Mouse (Mus musculus) lung, adult 2 months (tissue): ENCODE results near the gene Scn4a. TPM values are rescaled to one million over a fixed set of nuclear protein-coding genes. Genes with fewer than 3 reads are reported as not detected.

Experiments
- DNase-seq: peaks from one replicate; pipeline ENCODE4 v3.0.0; 2022
- H3K4me1 ChIP-seq: fragments of 200-500 bp; 2 replicates; pipeline ENCODE4 v1.6.1; 2011; ENCODE audit warnings: low read length; ENCODE audit not compliant: control insufficient read depth, insufficient read depth
- H3K4me3 ChIP-seq: fragments of 200-500 bp; replicated peaks from 2 replicates; pipeline ENCODE3; 2011; ENCODE audit warnings: low read depth, mild to moderate bottlenecking, control low read depth, low read length; ENCODE audit errors: extremely low read depth
- CTCF ChIP-seq: fragments of 200-500 bp; IDR thresholded peaks from 2 replicates; pipeline ENCODE4 v1.5.1; 2011; ENCODE audit warnings: mild to moderate bottlenecking, low read length, control low read depth; ENCODE audit not compliant: insufficient read depth
- POLR2A ChIP-seq: fragments of 200-500 bp; IDR thresholded peaks from 2 replicates; pipeline ENCODE4 v1.6.1; 2011; ENCODE audit warnings: low read depth, mild to moderate bottlenecking, control low read depth, low read length, borderline replicate concordance; ENCODE audit errors: extremely low read depth
- WGBS: fragments of 180-500 bp; shearing (Covaris S2); methylation state at CpG from one replicate; pipeline ENCODE4 v1.1.7; 2018; 5-methylcytosine and 5-hydroxymethylcytosine counted together
- polyA plus RNA-seq: library from polyadenylated mRNA; depleted of rRNA; stranded (reverse); fragments of >200 nt; gene quantifications from 2 replicates; pipeline ENCODE4 v1.2.3, GENCODE M21; 2012

The Scn4a gene
- polyA plus RNA-seq, 1 experiment, result 4.2 TPM

DNA sequence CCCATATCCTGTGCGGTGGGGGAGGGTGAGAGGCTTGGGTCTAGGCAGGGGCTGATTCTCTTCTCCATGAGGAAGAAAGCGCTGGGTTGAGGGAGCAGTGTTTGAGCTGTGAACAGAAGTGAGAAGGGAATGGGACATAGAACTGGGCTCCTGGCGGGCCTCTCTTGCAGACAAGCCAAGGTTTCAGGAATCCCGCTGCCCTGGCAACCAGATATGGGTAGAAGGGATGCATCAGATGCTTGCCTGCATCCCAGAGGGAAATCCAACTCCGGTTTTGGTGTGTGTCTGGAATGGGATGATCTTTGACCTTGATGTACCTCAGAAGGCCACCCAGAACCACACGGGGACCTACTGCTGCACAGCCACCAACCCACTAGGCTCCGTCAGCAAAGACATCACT is 66.9 kb downstream of the Scn4a start:
- no peaks in the 10 kb centered on the region for H3K4me1 ChIP-seq
- TF ChIP-seq POLR2A (no peak), CTCF (no peak)
- no peak for DNase-seq
- H3K4me3 ChIP-seq, result no peak overlapping the region
- 89% methylated on average over 7 of the region's 7 CpGs for WGBS

DNA sequence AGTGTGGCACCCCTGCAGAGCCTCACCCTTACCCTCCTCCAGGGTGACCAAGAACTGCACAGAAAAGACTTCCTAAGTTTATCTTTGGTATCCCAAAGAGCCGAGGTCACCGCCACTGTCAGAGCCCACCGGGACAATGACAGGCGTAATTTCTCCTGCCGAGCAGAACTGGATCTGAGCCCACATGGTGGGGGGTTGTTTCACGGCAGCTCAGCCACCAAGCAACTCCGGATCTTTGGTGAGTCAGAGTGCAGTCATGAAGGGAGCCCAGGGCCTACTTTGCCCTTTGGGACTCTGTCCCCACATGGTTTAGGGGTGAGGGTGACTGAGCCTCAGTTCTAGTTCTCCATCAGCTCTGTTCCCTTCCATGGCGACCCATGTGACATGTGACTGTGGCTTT is 69.0 kb downstream of the Scn4a start:
- TF ChIP-seq CTCF, result no peak
- TF ChIP-seq POLR2A, result no peak
- Histone ChIP-seq H3K4me3 (no peak overlapping the region), H3K4me1 (no peaks in the 10 kb centered on the region)
- WGBS, result 51% methylated on average over 8 of the region's 8 CpGs
- no peak for DNase-seq

DNA sequence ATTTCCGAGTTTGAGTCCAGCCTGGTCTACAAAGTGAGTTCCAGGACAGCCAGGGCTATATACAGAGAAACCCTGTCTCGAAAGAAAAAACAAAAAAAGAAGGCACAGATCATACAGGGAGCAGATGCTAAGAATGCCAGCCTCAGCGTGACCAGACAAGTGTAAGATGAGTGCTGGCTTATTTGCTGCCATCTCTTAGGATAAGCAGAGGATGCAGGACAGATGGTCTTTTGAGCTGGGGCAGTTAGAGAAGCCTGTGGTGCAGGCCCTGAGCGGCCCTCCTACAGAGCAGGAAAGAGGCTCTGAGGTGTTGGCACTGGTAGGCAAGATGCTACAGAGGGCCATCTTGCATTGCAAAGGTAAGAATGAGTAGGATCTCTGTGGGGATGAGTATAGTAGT is 69.7 kb downstream of the Scn4a start:
- 80% methylated on average over 4 of the region's 4 CpGs for WGBS
- TF ChIP-seq POLR2A (no peak), CTCF (no peak)
- no peak for DNase-seq
- Histone ChIP-seq H3K4me1 (no peaks in the 10 kb centered on the region), H3K4me3 (no peak overlapping the region)

DNA sequence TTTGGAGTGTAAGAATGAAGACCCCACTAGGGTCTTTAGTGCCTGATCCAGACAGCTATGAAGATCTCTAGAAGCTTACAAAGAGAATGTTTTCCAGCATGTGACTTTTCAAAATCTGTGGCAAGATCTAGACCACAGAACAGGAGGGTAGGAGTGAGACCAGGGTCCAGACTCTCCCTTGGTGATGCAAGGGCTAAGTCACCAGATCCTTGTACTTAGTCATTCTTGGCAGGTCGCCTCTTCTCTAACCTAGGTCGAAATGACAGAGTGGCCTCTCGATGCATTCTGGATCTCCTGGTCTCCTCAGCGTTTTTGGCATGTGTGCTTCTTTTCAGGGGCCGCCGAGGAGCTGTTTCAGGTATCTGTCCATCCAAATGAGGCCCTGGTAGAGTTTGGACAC is 70.6 kb downstream of the Scn4a start:
- Histone ChIP-seq H3K4me3 (no peak overlapping the region), H3K4me1 (no peaks in the 10 kb centered on the region)
- TF ChIP-seq POLR2A (no peak), CTCF (no peak)
- WGBS, result 75% methylated on average over 6 of the region's 6 CpGs
- DNase-seq, result no peak

DNA sequence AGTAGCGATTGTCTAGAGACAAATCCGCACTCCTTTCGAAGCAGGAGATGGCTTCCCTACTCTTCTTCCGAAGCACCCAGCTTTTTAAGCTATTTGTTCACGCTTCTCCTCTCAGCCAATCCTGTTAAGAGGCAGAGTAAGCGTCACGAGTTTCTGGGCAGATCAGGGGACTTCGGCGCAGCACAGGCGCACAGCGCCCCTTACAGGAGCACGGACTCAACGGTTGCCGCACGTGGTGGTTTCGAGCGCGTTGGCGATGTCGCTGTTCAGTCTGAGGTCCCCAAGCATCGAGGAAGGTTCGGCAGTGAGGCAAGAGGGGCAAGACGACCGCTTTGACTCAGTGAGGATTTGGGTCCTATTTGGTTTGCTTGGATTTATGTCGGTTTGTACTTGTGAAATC is 76.6 kb downstream of the Scn4a start, which contains the start of gene Tcam1:
Gene Tcam1, plus strand, starts transcription at position 219 of the 400 bp plus-strand sequence.
- TF ChIP-seq CTCF (peak; percentile 92), POLR2A (no peak)
- Histone ChIP-seq H3K4me1 (peaks cover 13% of the 10 kb centered on the region), H3K4me3 (peak within 1 kb of the TSS; percentile 41)
- 4% methylated on average over 25 of the region's 25 CpGs for WGBS
- DNase-seq, result peak; percentile 96

DNA sequence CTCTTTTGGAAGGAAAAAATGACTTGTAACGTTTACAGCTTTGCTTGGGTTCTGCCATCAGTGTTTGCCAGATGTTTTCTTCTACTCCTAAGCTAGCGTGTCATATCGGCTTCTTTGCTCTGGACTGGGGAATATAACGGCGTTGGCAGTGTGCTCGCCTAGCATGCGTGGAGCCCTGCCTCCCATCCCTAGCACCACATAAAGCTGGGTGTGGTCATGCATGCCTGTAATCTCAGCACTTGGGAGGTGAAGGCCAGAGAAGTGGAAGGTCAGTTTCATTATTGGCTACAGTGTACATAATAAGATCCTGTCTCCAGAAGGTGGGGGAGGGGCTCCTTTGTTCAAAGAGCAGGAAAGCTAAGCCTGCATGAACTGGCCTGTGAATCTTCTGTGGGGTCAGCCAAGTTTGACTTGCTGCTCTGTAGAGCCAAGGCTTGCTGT is 78.1 kb downstream of the Scn4a start:
- H3K4me1 ChIP-seq, result peaks cover 21% of the 10 kb centered on the region
- no peak for DNase-seq
- H3K4me3 ChIP-seq, result no peak overlapping the region
- TF ChIP-seq CTCF (no peak), POLR2A (no peak)
- WGBS, result 33% methylated on average over 7 of the region's 7 CpGs

DNA sequence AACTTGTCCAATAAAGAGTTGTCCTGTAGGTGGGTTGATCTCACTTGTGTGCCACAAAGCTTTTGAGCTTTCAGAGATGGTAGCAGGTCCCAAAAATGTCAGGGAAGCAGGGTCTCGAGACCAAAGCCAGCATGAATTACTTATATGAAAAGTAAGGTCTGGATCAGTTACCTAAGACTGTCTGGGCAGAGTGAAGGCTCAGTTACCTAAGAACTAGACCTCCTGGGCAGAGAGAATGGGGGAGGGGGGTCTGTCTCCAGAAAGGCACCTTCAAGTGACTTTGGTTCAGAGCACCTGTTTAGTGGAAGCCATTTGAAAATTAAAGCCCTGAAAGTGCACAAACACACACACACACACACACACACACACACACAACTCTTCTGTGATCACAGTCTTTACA is 78.7 kb downstream of the Scn4a start:
- Histone ChIP-seq H3K4me3 (no peak overlapping the region), H3K4me1 (peaks cover 21% of the 10 kb centered on the region)
- WGBS, result 87% methylated on average over 1 of the region's 1 CpGs
- no peak for TF ChIP-seq CTCF
- TF ChIP-seq POLR2A, result no peak
- DNase-seq, result no peak

DNA sequence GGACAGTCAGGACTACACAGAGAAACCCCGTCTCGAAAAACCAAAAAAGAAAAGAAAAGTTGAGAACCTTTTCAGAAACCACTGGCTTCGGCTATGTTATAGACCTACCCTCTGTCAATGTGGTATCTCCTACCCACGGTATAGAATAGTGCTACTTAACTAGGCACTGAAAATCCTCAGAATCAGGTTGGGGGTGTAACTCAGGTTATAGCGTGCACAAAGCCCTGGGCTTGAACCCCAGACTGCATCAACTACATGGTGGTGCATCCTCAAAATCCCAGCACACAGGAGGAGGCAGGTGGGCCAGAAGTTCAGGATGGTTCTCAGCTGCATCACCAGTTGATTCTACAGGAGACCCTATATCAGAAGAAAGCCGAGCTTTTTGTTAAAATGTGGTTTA is 79.3 kb downstream of the Scn4a start:
- H3K4me3 ChIP-seq, result no peak overlapping the region
- WGBS, result 95% methylated on average over 6 of the region's 6 CpGs
- H3K4me1 ChIP-seq, result peaks cover 27% of the 10 kb centered on the region
- TF ChIP-seq POLR2A (no peak), CTCF (no peak)
- DNase-seq, result no peak

DNA sequence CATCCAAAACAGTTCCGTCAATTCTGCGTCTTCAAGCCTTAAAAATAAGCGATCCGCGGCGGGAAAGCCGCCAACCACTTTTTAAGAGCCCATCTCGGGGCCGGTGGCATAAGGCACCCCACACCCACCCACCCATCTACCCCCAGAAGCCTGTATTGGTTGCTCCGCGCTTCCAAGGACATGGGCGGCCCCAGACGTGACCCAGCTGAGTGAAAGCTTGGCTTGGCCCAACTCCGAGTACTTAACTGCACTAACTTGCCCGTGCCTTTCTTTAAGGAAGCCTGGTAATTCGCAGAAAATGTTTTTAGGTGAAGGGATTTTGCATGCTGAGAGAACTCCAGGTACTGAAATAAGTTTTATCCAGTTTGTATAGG is 79.8 kb downstream of the Scn4a start:
- no peak for DNase-seq
- 7% methylated on average over 16 of the region's 16 CpGs for WGBS
- Histone ChIP-seq H3K4me1 (peaks cover 31% of the 10 kb centered on the region), H3K4me3 (peak overlapping the region; percentile 82)
- TF ChIP-seq POLR2A, result no peak
- TF ChIP-seq CTCF, result no peak

DNA sequence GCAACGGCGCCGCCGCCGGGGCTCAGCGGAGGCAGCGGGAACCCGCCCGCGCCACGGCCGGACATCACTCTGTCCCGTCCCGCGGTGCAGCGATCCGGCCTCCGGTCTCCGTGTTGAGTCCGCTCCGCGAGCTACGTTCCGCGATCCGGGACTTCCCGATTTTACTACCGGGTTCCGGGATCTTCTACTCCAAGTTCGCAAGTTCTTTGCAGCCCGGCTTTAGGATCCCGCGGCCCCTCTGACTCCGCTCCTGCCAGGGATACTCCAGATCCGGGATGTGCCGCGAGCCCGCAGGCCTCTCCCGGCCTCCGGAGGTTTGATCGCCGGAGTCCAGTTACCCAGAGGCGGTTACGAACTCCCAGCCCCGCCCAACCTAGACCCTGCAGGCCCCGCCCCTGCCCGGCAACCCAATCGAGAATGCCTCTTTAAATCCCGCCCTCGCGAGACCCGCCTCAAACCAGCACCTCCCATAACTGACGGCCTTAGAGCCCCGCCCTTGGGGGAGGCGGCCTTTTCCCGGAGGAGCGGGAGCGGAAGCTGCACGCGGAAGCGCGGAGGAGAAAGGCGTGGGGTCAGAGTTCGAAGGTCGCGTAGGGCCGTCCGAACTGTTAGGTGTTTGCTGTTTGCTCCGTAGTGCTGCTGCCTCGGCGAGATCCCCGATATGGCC is 80.3 kb downstream of the Scn4a start, which contains the start of gene Smarcd2:
Gene Smarcd2, minus strand, starts transcription at position 329 of the 667 bp plus-strand sequence.
- WGBS, result under 1% methylated on average over 72 of the region's 72 CpGs
- DNase-seq, result peak; percentile 99
- Histone ChIP-seq H3K4me3 (peak within 1 kb of the TSS; percentile 85), H3K4me1 (peaks cover 36% of the 10 kb centered on the region)
- TF ChIP-seq CTCF, result no peak
- peak; percentile 94 for TF ChIP-seq POLR2A

DNA sequence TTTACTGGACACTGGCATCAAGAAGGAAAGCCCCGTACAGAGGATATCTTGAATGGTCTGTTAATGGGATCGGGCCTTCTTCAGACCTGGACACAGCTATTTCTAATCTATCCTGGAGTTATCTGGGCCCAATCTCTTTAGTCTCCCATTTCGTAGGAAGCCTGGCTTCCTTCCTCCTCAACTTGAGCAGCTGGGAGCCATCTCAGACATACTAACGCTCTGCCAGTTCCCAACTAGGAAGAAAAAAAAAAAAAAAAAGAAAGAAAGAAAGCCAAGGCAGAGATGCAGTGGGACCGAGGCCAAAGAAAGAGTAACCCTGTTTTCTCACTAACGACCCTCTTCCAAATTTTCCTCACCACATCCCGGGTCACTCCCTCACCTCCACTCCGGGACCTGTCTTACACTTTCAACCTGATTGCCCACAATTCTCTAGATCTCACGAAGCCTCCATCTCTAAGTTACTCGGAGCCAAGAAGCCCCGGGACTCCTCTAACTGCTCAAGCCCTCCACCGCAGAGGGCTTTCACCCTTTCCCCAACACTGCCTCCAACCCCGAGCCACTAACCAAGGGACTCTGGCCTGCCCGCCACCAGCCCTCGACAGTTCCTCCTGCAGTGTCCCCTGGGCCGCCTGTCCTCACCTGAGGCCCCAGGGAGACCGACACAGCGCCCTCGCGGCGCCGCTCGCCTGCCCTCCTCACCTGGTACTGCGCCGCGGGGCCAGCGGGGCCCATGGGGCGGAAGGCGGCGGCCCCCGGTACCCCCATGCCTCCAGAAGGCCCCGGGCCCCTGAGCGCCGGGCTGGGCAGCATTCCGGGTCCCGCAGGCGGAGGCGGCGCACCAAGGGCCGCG is 81.1 kb downstream of the Scn4a start:
- DNase-seq, result peak; percentile 32
- H3K4me1 ChIP-seq, result peaks cover 40% of the 10 kb centered on the region
- TF ChIP-seq CTCF (no peak), POLR2A (no peak)
- H3K4me3 ChIP-seq, result peak overlapping the region; percentile 85
- 2% methylated on average over 41 of the region's 41 CpGs for WGBS
